Mouse (Mus musculus): Measurements from ENCODE around the gene Mrgpre.

The Mrgpre gene

DNA sequence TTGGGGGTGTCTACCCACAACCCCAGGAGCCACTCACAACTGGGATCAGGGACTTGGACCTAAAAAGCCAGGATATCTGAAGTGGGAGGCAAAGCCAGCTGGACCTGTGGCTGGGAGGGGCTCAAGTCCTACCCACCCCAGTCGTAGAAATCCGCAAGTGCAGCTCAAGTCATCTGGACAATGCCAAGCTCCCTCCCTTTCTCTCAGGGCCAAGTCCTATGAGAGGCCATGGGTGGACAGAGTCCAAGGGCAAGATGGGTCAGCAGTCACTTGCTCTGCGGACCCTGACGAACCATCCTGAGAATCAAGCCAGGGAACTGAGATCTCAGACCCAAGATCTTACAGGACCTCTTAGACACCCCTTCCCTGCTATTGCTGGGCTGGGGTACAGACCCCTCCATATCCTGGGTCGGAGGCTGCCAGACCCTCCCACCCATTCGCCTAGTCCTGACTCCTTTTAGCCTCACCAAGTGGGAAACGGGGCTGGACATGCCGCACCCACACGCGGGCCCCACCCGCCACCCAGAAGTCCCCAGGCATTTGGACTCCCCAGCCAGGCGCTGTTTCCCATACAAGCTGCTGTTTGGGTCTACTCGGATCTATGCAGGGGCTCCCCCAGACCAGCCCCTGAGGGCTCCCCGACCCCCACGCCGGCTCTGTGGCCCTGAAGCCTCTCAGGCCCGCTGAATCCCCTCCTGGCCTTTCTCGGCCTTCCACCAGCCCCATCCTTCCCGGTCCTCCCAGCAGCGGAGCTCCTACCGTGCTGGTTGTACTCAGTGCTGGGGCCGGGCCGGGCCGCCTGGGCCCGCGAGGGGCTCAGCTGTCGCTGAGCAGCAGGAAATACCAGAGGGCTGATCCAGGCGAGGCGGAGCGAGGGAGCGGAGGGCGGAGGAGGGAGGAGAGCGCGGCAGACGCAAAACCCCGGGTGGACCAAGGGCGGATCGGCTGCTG lies 44.5 kb downstream of the Mrgpre start:
- DNase-seq (ENCODE audit: low read depth in 1 of 2, low spot score in 2 of 2), result no peak

DNA sequence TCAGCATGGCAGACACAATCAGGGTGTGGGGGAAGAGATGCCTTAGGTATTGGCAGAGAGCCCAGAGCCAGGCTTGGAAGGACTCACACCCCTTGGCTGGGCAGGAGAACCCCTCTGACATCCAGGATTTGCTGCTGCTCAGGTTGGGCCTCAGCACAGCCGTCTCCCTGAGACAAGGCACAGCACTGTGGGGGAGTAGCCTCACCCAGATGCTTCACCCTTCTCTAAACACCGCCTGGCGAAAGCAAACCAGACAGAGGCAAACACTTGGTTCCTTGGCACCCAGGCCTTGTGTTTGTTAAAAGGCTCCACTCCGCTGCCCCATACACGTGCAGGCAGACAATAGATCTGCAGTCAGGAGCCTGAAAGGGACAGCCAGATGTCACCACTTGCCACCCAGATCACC lies 45.7 kb downstream of the Mrgpre start:
- DNase-seq (ENCODE audit: low read depth in 1 of 2, low spot score in 2 of 2), result no peak

DNA sequence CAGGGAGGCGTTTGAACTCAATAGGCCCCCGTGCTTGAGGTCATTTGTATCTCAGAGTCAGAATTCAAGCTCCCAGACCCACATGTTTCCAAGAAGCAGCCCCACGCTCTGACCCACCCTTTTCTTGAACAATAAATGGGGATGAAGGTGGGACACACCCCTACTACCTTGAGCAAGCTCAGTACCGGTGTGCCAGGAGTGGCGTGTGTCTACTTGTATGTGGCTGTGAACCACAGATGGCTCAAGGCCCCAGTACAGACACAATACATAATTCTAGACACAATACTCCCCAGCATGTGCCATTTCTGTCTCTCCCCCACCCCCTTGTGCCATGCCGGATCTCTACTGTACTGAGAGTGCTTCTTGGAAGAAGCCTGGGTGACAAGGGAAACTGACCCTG lies 46.1 kb downstream of the Mrgpre start:
- no peak for DNase-seq (ENCODE audit: low read depth in 1 of 2, low spot score in 2 of 2)

DNA sequence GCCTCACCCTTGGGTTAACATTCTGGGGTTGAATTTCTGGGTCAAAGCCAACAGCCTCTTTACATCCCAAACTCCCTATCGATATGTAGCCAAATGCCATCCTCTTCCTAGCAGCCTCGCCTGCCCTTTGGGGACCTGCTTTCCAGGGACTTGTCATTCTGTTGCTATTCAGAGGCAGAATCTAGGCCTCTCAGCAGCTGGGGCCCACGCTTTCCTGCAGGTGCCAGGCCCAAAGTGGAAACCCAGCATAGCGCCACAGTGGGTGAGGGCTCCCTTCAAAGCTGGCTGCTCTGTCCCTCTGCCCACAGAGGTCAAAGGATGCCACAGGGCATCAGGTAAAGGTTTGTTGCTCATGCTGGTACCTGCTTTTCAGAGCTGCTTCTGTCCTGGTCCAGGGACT lies 50.6 kb downstream of the Mrgpre start:
- no peak for DNase-seq (ENCODE audit: low read depth in 1 of 2, low spot score in 2 of 2)

DNA sequence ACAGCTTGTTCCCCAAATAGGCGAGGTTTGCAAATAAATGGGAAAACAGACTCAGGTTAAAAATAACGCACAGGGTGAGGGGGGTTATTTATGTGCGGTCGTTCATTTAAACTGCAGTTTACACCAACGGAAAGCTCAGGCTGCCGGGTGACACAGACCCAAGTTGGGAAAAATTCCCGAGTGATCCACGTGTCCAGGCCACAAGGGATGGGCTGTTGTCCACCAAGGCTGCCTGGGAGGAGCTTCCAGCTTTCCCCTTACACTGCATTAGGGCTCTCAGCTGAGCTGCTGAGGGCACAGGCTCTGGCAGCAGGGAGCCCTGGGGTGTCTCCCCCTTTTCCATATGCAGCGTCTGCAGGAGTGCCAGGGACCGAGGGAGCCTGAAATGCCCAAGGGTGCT lies 54.4 kb downstream of the Mrgpre start:
- DNase-seq (ENCODE audit: low read depth in 1 of 2, low spot score in 2 of 2), result no peak
